Mouse (Mus musculus) cerebellum, adult (tissue): ENCODE results near the gene Ank2.

Experiments
- ATAC-seq: cut with Nextera tagmentation; 2 replicates; pipeline ENCODE4 v1.9.2; 2017; ENCODE audit warnings: mild to moderate bottlenecking, moderate library complexity, mixed read lengths; ENCODE audit not compliant: insufficient number of reproducible peaks, low FRiP score, low TSS enrichment

The Ank2 gene

DNA sequence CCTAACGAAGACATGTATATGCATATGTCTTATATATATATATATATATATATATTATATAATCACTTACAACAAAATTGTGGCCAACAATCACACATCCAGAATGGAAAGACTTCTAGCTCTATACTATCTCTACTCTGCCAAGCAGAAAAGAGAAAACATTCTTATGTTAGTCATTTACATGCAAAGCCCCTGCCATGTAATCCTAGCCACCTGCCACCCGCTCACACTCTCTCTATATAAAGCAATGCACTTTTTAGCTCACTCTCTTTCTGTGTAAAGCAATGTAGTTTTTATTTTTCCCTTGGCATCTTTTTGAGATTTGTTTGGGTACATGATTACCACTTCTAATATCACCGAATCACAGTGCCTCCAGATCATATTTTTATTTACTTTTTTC lies 350.5 kb downstream of the Ank2 start:
- no peak for ATAC-seq

DNA sequence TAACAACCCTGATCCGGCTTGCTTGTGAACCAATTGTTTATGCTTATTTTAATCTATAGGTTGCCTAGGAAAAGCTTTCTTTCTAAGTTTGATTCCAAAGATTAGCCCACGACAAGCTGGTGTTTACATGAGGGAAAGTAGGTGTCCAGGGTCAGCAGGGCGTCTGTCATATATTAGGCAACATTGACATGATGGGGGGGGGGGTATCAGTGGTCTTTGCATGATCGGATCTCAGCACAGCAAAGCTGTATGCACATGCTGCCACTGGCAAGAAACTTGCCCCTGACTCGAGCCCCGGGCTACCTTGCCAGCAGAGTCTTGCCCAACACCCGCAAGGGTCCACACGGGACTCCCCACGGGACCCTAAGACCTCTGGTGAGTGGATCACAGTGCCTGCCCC lies 358.6 kb downstream of the Ank2 start:
- no peak for ATAC-seq

DNA sequence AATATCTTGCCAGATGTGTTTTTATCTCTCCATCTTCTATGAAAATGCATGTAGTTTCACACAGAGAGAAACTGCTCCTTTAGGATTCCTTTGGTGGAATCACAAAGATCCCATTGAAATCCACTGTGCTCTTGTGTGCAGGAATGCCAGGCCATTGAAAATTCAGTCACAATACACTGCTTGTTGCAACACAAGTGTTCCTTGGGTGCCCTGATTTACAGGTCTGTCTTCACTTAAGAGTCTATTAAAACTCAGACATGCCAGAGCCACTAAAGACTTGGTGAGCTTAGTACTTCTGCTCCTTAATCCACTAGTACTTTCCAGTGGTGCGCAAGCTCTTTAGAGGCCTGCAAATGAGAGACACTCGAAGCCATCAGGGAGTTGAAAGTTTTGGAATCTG lies 359.5 kb downstream of the Ank2 start:
- ATAC-seq: no peak

DNA sequence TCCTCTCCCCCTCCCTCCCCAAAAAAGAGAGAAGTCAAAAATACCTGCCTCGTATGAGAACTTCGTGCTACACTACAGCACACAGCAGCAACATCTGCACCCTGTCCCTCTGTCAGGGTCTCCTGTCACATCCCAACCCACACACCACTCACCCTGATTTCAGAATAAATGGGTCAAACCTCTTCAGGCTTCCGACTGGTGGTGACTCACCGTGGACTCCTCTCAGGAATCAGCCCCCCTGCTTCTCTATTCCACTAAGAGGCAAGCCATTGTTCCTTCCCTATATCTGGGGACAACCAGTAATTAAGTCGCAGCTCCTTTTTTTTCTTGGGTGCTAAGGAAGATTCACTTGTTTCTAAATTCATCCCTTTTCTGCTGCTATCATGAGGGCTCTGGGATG lies 361.6 kb downstream of the Ank2 start:
- no peak for ATAC-seq

DNA sequence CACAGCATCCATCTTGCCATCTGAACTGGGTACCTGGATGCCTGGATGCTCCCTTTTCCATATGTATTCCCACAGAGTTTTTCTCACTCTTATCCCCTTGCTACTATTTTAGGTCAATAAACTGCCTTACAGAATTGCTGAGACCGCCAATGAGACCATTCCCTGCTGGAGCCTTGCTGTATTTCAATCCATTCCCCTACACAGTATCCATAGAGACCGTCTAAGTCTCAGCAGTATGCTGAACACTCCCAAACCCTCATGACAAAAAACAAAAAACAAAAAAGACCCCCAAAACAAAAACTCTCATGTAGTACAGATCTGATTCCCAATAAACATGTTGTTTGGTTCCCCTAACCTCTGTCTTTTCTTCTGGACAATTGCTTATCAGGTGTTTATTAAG lies 365.1 kb downstream of the Ank2 start:
- ATAC-seq: no peak

DNA sequence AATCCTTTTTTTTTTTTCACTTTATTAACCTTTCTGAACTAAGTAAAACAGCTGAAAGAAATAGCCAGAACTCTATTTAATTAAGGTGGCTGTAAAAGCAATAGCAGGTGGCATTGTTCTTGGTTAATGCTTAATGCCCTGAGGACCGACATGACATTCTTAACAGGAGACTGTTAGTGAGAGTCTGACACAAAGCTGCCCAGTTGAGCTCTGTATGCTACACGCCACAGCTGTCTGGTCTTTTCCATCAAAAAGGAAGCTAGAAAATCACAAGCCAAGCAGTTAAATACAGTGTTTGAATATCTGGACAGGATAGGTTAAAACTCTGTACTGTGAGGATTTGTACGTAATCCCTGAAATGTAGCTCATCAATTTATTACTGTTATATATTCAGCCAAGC lies 368.1 kb downstream of the Ank2 start:
- no peak for ATAC-seq

DNA sequence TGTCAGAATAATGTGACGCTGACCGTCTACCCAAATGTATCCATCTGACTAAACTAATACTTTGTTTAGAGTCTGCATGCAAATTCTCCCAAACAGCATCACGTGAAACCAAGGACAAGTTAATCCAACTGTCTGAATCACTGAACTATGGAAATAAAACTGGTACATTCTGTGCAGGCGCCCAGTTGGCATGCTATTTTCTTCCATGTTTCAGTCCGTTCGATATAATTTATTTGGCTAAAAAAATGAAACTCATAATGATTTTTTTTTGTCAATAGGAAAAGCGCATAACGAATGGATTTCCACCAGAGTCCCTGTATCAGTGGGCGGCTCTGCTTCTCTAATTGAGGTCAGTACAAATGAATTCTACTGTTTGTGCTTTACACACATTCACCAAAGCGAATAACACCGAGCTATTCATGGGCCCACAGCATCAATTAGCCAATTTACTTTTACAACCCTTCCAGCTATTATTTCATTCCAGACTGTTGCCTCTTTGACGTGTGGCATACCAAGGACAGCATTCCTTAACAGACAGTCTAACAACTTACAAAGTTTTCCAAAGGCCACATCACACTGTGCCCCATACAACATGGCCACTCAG lies 368.9 kb downstream of the Ank2 start:
- ATAC-seq: no peak

DNA sequence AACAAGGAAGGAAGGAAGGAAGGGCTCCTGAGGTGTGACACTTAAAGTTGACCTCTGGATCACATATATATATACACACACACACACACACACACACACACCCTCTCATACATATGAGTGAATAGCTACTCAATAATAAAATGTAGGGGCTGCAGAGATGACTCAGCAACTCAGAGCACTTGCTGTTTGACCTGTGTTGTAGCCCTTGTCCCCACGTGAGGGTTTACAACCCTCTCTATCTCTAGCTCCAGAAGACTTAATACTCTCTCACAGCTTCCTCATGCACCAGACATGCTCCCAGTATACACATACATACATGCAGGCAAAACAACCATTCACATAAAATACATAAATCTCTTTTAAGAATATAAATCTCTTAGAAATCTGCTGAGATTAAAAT lies 369.4 kb downstream of the Ank2 start:
- no peak for ATAC-seq

DNA sequence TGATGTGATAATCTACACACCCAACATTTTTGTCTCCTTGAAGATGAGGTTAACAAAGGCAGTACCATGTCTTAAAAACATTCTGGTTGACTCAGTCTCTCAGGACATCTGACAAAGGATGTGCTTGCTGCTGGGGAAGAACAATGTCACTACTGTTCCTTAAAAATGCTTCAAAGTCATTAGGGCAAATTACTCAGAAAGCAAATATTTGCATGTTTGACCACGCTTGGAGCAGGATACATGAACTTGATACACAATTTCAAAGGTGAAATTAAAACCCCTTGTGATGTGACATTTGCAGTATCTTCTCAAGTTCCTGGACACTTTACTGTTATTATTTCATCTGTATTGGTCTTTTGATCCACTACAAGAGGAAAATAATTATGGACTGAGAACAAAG lies 371.5 kb downstream of the Ank2 start:
- no peak for ATAC-seq

DNA sequence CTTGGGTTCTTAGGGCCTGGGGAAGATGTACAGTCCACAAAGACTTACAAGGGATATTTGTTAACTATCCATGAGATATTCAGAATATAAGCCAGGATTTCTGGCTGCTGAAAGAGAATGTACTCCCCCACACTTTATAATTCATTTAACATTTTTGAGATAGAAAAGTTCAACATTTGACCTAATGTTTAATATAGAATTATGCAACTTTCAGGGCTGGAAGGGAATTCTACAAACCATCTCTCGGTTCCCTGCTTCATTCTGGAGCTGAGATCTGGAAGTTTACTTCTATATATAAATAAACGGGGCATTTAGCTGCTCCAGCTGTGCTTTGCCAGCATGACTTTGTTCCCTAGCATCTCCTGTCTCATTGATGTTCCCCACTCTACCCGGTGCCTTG lies 372.9 kb downstream of the Ank2 start:
- ATAC-seq: no peak

DNA sequence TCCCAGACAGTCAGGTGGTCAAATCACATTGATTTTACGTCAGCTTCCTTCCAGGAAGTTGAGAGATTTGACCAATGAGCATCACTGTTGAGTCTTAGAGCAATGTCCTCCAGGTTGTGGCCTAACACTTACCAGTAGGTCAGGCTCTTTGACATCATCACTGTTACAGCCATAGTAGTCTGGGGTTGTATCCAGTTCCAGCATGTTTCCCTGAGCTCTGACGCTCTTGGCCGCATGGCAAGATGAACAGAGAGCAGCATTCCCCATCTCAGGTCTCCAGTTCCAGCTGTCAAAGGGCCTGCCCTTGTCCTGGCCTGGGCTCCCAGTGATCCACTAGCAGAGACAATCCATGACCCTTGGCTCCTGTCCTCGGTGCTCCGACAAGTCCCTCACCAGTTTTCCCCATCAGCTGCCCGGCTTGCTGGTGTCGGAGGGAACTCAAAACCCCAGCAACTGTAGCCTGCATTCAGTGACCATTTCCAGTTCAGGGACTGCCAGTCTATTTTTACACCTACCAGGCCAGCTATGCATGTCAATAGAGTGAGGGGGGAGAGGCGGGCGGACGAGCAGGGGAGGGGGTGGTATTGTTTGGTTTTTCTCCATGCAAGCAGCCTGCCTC lies 374.7 kb downstream of the Ank2 start:
- ATAC-seq: no peak

DNA sequence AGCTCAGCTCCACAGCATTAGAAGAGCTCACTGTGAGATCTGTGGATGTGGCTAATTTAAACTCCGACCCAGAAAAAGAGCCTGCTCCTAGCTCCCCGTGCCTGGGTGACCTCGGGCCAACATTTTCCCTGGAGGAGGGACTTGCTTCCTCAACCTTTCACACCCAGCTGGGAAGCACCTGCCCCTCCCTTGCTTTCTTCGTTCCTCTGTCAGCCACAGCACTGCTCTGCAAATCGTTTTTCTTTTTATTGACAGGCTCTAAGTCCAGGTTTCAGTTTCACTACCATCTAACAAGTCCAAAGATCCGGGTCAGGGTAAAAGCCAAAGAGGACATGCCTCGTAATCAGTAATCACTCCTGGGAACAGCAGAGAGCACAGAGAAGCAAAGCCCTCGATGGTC lies 375.8 kb downstream of the Ank2 start:
- no peak for ATAC-seq

DNA sequence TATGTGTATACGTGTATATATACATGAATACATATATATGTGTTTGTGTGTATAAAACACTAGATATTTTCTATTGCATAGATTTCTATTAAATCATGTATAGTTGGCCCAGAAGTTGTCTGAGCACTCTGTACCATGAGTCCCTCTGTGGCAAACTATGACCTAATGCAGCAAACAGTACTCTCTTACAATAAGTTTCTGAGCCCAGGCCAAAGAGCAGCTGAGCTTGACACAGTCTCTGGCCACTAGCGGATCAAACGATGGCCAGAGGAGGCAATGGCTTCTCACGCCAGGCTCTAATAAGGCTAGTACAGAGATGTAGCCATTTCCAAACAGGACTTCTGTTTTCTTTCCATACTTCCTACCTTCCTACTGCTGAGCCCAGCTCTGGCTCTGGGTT lies 380.4 kb downstream of the Ank2 start:
- no peak for ATAC-seq

DNA sequence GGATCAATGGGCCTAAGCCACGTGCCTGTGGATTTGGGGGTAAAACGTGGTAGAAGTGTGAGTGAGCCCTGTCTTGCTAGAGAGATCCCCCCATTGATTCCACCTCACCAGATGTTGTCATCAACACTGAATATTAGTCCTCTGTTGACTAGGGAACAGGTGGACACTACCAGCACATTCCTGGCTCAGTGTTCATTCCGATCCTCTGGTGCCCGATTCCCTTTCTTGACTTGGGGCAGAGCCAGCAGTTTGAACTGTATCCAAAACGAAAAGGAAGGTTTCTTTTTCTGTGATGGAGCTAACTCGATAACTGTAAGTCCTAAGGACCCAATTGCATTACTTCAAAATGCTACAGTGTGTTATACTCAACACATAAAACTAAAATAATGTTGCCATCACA lies 382.9 kb downstream of the Ank2 start:
- ATAC-seq: no peak

DNA sequence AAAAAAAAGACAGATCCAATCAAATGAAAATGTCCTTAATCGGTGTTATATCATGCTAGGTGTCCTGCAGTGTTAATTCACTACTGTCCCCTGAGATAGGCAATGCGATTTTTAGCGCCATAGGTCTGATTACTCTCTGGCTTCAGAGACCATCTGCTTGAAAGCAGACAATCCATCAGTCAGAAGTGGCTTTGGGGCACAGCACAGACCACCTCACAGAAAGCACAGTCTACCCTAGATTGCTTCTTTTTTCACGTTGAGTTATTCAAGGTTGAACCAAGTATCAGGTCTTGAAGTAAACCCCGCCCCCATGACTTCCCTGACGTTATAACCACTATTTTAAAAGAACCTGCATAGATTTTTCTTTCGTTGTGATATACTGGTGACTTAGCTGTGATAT lies 385.9 kb downstream of the Ank2 start:
- ATAC-seq: no peak

DNA sequence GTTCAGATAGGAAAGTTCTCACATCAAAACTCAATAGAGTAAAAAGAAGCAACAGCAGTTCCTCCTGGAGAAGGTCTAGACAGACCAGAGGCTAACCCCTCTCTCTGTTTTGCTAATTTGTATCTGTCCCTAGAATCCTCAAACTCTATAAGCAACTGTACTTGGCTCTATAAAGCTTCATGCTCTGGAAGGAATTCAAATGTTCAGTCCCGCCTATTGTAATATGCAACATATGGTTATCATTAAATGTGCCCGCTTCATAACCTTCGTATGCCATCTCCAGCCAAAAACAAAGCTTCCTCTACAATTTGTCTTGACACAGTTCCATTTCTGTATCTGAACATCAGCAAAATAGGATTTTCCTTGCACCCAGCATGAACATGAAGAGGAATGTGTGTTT lies 389.7 kb downstream of the Ank2 start:
- no peak for ATAC-seq

DNA sequence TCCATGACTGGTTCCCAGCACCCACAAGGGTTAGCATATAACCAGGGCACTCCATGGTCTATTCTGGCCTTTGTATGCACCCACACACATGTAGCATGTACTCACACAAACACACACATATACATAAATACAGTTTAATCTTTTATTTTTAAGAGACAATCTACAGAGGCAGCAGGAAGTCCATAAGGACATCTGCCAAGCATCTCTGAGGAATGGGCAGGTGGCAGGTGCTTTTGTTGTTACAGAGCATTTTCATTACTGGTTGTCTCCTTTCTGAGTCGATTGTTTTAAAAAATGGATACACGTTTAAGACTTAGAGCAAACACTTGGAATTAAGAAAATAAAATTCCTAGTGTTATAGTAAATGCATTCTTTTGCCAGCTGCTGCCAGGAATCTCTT lies 390.7 kb downstream of the Ank2 start:
- no peak for ATAC-seq

DNA sequence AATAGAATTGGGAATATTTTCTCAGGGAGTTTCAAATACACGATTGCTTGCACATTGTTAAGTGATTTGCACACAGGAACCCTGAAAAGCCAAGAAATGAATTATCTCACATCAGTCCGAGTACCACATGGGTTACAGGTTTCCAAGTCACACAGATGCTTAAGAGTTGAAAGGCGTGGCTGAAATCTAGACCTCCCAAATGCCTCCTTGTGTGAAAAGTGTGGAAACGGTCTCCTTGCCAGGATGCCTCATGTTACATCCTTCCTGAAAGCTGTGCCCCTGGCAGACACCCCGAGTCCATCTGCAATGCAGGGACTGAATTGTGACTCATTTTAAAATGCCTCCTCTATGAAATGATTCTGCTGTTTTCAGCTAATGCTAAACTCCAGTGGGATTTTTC lies 391.9 kb downstream of the Ank2 start:
- peak; percentile 73; the same call in 1 of the 2 replicates for ATAC-seq

DNA sequence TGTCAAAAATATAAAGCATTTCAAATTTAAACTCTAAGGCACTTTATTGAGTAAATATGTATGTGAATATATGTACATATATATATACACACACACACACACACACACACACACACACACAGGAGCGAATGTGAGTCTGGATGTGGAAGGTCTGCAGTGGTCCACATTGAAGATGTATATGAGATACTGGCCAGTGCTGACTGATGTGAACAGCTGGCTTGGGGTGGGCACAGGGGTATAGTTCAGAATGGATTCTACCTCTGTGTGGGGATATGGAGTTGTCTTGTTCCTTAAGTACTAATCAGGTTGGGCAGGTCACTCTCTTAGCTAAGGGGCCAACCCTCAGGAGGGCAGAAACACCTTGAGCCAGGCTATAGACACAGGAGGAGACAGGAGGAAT lies 397.8 kb downstream of the Ank2 start:
- ATAC-seq: no peak

DNA sequence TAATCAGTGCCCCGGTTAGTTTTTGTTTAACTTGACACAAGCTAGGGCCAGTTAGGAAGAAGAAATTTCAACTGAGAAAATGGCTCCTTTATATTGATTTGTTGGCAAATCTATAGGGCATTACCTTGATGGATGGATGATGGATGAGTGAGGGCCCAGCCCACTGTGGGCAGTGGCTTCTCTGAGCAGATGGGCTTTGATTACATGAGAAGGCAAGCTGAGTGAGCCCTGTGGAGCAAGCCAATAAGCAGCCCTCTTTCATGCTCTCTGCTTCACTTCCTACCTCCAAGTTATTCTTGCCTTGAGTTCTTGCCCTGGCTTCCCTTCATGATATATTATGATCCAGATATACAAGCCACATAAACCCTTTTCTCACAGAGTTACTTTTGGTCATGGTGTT lies 401.4 kb downstream of the Ank2 start:
- ATAC-seq: peak; percentile 52

DNA sequence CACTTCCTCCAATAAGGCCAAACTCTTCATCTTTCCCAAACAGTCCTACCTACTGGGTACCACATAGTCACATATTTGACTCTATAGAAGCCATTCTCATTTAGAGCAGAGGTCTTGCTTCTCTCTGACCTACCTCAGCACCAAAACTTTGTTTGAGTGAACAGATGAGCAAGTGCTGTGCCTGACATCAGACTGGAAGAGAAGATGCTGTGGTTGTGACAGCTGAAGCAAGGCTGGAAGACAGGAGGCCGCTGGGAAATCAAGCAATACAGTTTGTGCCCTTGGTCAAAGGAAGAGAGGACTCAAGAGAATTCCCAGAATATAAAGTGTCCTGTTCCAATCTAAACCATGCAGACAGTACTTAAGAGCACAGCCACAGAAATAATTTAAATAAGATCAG lies 402.0 kb downstream of the Ank2 start:
- ATAC-seq: no peak

DNA sequence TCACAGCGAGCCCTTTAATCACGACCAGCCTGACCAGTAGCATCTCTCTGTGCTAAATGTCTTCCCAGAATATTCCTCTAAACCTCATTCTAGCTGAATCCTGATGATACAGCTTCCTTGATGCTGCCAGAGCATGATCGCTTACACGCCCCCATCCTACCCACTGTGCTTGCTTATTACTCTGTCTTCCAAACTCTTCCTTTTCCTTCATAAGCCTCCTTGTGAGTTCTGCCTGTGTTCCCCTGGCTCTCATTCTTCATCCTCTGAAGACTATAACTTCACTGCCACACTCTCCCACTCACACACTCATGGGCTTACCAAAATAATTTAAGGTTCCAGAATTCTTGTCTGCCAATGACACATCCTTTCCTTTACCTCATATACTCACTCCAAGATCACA lies 405.5 kb downstream of the Ank2 start:
- no peak for ATAC-seq

DNA sequence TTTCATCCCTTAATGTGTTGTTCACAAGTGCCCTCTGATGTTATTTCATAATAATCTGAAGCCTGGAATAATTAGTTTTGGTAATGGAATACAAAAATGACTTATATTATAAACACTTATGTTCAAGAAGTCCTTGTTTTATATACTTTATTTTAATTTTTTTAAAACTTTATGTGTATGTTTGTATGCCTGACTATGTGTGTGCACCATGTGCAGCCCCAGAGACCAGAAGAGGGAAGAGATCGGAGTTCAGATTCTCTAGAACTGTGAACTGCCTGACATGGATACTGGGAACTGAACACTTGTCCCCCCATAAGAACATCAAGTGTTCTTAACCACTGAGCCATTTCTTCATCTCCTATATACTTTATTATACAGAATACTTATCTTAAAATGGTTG lies 411.6 kb downstream of the Ank2 start:
- ATAC-seq: no peak
